Mouse (Mus musculus): ENCODE measurements around the gene Notch4.

Gene Notch4

GRCm38 (mm10) chr17:34571875-34572274 is 7.8 kb downstream of the Notch4 start:
- DNase-seq (ENCODE audit: low spot score in 2 of 2) = no peak

GRCm38 (mm10) chr17:34572361-34572760 is 8.3 kb downstream of the Notch4 start:
- no peak for DNase-seq (ENCODE audit: low spot score in 2 of 2)

- DNase-seq (ENCODE audit: low spot score in 2 of 2) = no peak
Measured at GRCm38 (mm10) chr17:34576577-34576976, 12.5 kb downstream of the Notch4 start.

GRCm38 (mm10) chr17:34578070-34578469 is 14.0 kb downstream of the Notch4 start:
- DNase-seq (ENCODE audit: low spot score in 2 of 2) = no peak

- DNase-seq (ENCODE audit: low spot score in 2 of 2) = no peak
Measured at GRCm38 (mm10) chr17:34582528-34582927, 18.5 kb downstream of the Notch4 start.

DNA sequence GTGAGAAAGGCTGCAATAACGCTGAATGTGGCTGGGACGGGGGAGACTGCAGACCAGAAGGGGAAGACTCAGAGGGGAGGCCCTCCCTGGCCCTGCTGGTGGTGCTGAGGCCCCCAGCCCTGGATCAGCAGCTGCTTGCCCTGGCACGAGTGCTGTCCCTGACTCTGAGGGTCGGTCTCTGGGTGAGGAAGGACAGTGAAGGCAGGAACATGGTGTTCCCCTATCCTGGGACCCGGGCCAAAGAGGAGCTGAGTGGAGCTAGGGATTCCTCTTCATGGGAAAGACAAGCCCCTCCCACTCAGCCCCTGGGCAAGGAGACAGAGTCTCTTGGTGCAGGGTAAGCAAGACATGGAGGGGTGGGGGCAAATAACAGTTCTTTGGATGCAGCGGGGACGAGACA is 19.3 kb downstream of the Notch4 start:
- DNase-seq (ENCODE audit: low spot score in 2 of 2) = no peak

DNA sequence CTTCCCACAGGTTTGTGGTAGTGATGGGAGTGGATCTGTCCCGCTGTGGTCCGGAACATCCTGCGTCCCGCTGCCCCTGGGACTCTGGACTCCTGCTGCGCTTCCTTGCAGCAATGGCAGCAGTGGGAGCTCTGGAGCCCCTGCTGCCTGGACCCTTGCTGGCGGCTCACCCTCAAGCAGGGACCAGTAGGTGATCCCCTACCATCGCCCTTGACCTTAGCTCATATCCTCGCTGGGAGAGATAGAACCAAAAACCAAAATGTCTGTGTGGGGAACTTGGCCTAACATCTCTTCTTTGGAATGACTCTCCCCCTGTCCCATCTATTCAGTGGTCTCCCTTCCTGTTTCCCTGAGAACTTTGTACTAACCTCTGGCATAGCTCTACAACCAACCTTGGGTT is 19.8 kb downstream of the Notch4 start:
- no peak for DNase-seq (ENCODE audit: low spot score in 2 of 2)

DNA sequence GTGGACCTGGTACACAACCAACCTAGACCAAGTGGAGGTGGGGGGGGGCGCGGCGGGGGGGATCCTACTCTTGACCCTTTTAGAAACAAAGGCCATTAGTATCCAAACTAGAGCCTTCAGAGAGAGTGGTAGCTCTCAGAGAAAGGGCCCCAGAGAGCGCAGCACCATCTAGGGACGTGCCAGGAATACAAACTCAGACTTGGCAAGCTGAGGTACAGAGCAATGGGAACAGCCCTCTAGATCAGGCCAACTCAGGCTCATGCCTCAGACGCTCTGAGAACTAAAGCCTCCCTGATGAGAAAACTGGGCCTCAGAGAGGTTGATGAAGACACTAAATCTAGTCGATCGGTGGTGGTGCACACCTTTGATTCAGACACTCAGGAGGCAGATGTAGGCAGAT is 21.1 kb downstream of the Notch4 start:
- DNase-seq (ENCODE audit: low spot score in 2 of 2) = no peak

DNA sequence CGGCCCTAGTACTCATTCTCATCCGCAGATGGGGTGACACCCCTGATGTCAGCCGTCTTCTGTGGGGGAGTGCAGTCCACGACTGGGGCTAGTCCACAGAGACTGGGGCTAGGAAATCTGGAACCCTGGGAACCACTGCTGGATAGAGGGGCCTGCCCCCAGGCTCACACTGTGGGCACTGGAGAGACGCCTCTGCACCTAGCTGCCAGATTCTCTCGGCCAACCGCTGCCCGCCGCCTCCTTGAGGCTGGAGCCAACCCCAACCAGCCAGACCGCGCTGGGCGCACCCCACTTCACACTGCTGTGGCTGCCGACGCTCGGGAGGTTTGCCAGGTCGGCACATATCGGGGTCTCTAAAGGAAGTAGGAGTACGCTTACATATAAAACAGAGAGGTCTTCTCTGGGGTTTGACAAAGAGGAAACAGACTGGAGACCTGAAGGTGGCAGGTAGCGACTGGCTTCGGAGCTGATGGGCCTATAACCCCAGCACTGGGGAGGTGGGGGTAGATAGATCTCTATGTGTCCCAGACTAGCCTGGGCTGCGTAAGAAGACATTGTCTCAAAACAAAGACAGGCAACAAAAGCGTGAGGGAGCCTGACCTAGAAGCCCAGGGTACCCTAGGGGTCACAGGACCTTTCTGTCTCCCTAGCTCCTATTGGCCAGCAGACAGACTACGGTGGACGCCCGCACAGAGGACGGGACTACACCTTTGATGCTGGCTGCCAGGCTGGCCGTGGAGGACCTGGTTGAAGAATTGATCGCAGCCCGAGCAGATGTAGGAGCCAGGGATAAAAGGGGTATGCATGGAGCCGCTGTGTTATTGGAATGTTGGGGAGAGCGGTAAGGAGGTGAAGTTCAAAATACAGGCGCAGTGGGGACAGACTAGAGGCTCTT is 22.1 kb downstream of the Notch4 start:
- no peak for DNase-seq (ENCODE audit: low spot score in 2 of 2)

DNA sequence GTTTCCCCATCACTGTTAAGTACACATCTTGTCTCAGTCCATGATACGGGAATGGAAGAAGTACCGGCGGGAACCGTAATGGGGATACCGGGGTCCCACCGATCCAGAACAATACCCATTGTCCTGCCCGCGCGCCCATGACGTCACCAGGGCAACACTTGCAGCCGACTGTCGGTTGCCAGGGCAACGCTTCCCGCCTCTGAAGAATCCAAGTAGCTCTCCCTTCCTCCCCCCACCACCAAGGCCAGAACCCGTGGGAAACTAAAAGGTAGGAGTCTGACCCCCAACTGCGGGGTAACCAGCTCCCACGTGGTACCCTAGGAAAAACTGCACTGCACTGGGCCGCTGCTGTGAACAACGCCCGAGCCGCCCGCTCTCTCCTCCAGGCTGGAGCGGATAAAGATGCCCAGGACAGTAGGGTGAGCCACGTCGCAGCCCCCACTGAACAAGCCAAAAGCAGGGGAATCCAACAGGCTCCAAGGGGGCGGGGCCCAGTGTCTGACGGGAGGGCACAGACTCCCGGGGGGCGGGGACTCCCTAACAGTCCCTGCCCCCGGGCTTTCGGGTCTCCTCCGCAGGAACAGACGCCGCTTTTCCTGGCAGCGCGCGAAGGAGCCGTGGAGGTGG is 22.8 kb downstream of the Notch4 start:
- peak; percentile 84 to 88 for DNase-seq (ENCODE audit: low spot score in 2 of 2)

GRCm38 (mm10) chr17:34587423-34587811 is 23.3 kb downstream of the Notch4 start:
- peak; percentile 95 to 97 for DNase-seq (ENCODE audit: low spot score in 2 of 2)

DNA sequence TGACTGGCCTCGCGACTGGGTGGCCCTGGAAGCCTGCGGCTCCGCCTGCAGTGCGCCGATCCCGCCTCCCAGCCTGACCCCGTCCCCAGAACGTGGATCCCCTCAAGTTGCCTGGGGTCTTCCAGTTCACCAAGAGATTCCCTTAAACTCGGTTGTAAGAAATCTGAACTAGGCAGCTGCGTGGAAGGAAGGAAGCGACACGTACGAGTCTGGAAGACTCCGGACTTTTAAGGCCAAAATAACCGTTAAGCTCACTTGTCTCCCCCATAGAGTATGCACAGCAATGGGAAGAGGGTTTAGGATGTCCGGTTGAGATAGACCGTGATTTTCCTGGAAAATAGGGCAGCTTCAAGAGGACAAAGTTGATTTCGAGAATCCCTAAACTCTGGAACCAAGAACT is 23.7 kb downstream of the Notch4 start:
- DNase-seq (ENCODE audit: low spot score in 2 of 2) = no peak

DNA sequence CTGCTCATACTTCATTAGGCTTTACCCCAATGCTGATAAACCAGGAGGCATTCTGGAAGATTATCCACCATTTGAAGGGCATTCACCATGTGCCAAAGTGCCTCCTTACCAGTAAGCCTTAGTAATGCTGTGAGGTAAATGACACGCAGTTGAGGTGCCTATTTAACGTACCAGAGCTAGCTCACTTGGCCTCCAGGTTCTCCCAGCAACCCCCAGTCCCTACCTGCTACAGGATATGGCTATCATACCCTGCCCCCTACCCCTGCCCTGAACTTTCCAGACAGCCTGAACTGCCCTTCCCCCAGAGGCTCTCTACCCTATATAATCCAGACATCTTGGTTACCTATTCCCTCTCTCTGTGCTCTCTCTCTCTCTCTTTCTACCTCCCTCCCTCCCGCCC is 24.7 kb downstream of the Notch4 start:
- no peak for DNase-seq (ENCODE audit: low spot score in 2 of 2)

GRCm38 (mm10) chr17:34589206-34589605 is 25.1 kb downstream of the Notch4 start:
- DNase-seq (ENCODE audit: low spot score in 2 of 2) = no peak

DNA sequence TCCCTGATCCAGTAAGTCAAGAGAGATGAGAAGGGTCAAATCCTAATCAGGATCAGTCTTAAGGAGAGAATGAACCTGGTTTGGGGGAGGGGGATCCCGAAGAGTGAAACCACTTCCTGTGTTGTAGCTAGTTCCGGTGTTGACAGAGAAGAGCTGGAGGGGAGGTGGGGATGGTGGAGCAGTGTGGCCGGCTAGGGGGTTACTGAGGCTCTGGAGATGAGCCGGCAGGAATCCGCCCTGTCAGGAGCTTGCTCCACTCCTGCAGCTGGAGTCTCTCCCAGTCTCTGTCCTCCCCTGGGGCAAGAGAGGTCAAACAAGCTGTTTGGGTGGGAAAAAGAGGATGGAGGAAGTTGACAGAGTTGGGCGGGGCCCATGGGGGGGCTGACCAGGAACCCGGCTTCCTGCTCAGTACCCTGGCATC is 25.6 kb downstream of the Notch4 start, which contains the start of gene Gpsm3:
Gene Gpsm3 (plus strand): TSS at position 126 of the 421 bp plus-strand sequence.
- no peak for DNase-seq (ENCODE audit: low spot score in 2 of 2)

DNA sequence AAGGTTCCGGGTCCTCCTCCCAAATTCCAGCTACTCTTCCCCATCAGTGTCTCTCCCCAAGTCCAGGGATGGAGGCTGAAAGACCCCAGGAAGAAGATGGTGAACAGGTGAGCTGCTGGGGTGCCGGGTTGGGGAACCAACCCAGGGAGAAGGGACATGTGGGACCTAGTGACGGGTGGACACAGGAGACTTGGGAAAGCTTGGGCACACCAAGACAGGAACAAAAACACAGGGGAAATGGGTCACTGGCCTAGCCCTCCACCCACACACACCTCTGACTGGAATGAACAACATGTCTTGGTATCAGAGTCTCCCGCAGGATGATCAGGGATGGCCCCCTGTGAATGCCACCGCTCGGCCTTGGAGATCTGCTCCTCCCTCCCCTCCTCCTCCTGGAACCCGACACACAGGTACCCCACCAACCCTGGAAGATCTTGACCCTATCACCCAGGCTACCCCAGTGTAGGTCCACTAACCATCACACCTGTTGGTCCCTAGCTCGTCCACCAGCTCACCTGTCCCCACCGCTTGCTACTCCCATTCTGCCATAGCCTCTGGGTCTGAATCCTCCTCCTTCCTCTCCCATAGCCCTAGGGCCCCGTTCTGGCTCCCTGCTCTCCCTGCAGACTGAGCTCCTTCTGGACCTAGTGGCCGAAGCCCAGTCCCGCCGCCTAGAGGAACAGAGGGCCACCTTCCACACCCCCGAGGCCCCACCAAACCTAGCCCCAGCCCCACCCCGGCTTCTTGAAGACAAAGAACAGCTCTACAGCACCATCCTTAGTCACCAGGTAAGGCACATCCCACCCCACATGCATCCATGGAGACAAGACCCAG is 26.3 kb downstream of the Notch4 start:
- DNase-seq (ENCODE audit: low spot score in 2 of 2) = no peak

DNA sequence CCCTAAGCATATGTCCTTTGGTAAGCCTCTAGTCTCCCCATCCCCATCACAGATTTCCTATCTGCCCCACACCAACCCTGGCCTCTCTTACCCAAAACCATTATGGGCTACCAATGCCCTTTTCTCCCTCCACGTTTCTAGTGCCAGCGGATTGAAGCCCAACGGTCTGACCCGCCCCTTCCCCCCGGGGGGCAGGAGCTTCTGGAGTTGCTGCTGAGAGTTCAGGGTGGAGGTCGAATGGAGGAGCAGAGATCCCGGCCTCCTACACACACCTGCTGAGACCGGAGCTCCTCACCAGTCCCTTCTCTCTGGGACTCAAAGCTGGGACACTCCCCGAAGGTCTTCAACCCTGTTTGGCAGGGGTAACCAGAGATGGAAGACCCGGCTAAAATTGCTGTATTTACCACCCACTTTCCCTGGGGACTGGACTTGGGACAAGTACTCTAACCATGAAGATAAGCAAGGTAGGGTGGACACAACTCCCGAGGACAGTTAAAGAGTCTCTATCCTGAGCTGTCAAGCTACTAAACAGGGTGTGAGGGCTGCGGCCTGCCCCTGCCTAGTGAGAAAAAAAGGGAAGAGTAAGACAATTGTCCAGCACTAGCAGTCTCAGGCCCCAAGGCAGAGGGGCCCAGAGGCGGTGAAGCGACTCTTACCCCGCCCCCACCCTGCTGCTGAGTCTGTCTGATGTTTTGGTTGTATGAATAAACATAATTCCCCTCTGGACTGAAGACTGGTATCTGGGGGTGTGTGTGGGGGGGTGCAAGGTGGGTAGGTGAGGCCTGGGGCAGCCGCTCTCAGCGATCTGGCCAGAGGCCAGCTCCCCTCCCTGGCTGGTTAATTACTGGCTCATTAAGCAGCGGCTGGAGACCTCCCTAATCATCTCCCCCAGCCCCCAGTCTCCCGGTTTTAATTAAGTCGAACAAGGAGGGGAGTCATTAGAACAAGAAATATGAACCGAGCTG is 27.2 kb downstream of the Notch4 start, which contains the start of gene Pbx2:
Gene Pbx2 (plus strand): TSS at position 238 of the 965 bp plus-strand sequence.
- no peak for DNase-seq (ENCODE audit: low spot score in 2 of 2)

DNA sequence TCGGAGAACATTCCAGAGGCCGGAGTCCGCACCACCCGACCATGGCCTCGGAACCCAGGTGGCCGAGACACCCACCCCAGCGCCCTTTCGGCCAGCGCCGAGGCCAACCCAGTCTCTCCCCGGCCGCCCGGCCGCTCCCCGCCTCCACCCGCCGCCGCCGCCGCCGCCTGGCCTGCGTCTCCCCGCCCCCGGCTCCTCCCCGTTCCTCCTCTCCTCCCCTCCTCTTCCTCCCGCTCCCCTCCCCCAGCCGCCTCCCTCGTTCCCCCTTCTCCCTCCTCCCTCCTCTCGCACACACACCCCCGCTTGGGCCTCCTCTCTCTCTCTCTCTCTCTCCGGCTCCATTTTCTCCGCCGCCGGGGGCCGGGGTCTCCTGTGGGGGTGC is 27.9 kb downstream of the Notch4 start:
- DNase-seq (ENCODE audit: low spot score in 2 of 2) = peak in 1 of 2 experiments; percentile 69

- no peak for DNase-seq (ENCODE audit: low spot score in 2 of 2)
Measured at GRCm38 (mm10) chr17:34592581-34593549, 28.8 kb downstream of the Notch4 start.
